Mouse (Mus musculus) lung, embryonic 14.5 days (tissue): ENCODE data around the gene Prkd2. TPM values are rescaled to one million over a fixed set of nuclear protein-coding genes. Genes with fewer than 3 reads are reported as not detected.
A peak's percentile ranks its signal among the peaks of the same experiment; 100 is the strongest.

Experiments
- ATAC-seq: fragments of 200-750 bp; cut with Nextera tagmentation; 2 replicates; pipeline ENCODE4 v1.8.0; 2017; ENCODE audit warnings: mild to moderate bottlenecking, moderate TSS enrichment, moderate library complexity; ENCODE audit not compliant: insufficient read depth
- DNase-seq: peaks from one replicate; pipeline ENCODE4 v3.0.0-alpha.2; 2015
- H3K27ac ChIP-seq: fragments of 300-500 bp; sonication (generic); 2 replicates; pipeline ENCODE4 v1.5.1; 2014; ENCODE audit warnings: low read depth, mild to moderate bottlenecking, moderate library complexity
- H3K27me3 ChIP-seq: fragments of 300-500 bp; sonication (generic); 2 replicates; pipeline ENCODE4 v1.6.1; 2014; ENCODE audit warnings: low read length, control low read depth; ENCODE audit not compliant: insufficient read depth
- H3K36me3 ChIP-seq: fragments of 300-500 bp; sonication (generic); 2 replicates; pipeline ENCODE4 v1.6.1; 2014; ENCODE audit warnings: control low read depth; ENCODE audit not compliant: insufficient read depth
- H3K4me1 ChIP-seq: fragments of 300-500 bp; sonication (generic); 2 replicates; pipeline ENCODE4 v1.6.1; 2014; ENCODE audit warnings: antibody characterized with exemption, control low read depth; ENCODE audit not compliant: insufficient read depth
- H3K4me2 ChIP-seq: fragments of 300-500 bp; sonication (generic); 2 replicates; pipeline ENCODE4 v1.6.1; 2014; ENCODE audit warnings: mild to moderate bottlenecking
- H3K4me3 ChIP-seq: fragments of 300-500 bp; sonication (generic); 2 replicates; pipeline ENCODE4 v1.5.1; 2014; ENCODE audit warnings: low read depth, low read length
- H3K9ac ChIP-seq: fragments of 300-500 bp; sonication (generic); 2 replicates; pipeline ENCODE4 v1.6.1; 2014
- H3K9me3 ChIP-seq: fragments of 300-500 bp; sonication (generic); 2 replicates; pipeline ENCODE4 v1.6.1; 2016; ENCODE audit warnings: low read depth, low read length, control low read depth
- CTCF ChIP-seq: IDR thresholded peaks from 2 replicates; pipeline ENCODE4 v1.5.1; 2016; ENCODE audit warnings: antibody characterized with exemption, low read depth
- WGBS: fragments of 180-500 bp; shearing (Covaris S2); extraction: QIAGEN DNeasy Blood & Tissue Kit; methylation state at CpG from one replicate; pipeline ENCODE4 v1.1.7; 2014; 5-methylcytosine and 5-hydroxymethylcytosine counted together
- polyA plus RNA-seq: library from polyadenylated mRNA; unstranded; fragments of >200 nt; fragmentation: Nextera tagmentation; extraction: Ambion mirVana; gene quantifications from 2 replicates; pipeline ENCODE4 v1.2.1, GENCODE M21; 2014

Prkd2 gene
- polyA plus RNA-seq, 1 experiment from 2014 or later = 19.6 TPM

DNA sequence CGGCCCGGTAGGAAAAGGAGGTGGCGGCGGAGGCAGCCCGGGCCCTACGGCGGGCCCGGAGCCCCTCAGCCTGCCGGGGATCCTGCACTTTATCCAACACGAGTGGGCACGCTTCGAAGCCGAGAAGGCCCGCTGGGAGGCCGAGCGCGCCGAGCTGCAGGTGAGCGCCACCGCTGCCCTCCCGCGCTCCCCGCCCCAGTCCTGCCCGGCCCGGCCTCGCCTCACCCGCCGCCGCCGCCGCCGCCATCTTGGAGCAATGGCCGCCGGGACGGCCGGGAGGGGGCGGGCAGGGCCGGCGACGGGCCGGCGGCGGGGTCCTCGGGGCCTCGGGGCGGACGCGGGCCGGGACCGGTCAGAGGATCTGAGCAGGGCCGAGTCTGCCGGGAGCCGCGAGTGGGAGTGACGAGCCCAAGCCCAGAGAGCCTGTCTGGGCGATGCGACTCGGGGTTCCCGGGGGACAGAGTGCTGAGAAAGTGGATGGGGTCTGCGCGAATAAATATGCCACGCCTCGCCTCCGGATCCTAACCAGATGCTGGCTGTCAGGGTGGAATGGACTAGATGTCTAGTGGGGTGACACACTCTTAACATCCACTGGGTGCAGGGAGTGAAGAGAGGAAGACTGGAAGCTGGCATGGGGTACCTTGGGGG lies 26.1 kb upstream of the Prkd2 start, which contains the start of gene Fkrp:
Gene Fkrp, minus strand, starts transcription at position 258 of the 648 bp plus-strand sequence.
- no peak for TF ChIP-seq CTCF
- H3K4me2 ChIP-seq = peak within 1 kb of the TSS; percentile 97
- 0 out of 2 replicates have a peak, but pooled peaks cover 3% of the 10 kb centered on the region for H3K27me3 ChIP-seq
- under 1% methylated on average over 46 of the region's 64 CpGs for WGBS
- DNase-seq = peak; percentile 60
- H3K4me1 ChIP-seq = peaks cover 31% of the 10 kb centered on the region
- H3K9me3 ChIP-seq = no peaks in the 10 kb centered on the region
- peak; percentile 78 for ATAC-seq
- H3K4me3 ChIP-seq = peak within 1 kb of the TSS; percentile 99
- peak within 1 kb of the TSS; percentile 99 for H3K27ac ChIP-seq
- H3K9ac ChIP-seq = peak within 1 kb of the TSS; percentile 100
- peaks cover 26% of the 10 kb centered on the region for H3K36me3 ChIP-seq

DNA sequence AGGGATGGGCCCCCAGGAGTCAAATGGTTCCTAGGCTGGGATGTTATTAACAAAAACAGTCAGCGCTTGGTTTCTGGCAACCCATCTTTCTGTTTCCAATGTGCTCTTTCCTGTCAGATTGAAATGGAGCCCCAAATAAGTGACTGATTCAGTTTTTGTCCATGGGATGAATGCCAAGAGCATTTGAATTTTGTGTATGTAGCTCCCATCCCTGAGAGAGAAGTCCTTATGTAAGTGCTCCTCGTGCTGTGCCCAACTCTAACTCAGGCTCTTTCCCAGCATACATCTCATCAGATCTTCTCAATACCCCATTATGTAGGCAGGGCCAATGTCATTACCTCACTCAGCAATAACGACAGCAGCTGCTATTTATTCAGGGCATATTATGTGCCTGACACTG lies 25.0 kb upstream of the Prkd2 start:
- no peak for ATAC-seq
- H3K36me3 ChIP-seq = peaks cover 32% of the 10 kb centered on the region
- peak; percentile 22 for DNase-seq
- peak overlapping the region; percentile 99 for H3K4me3 ChIP-seq
- peak overlapping the region; percentile 97 for H3K4me2 ChIP-seq
- H3K27me3 ChIP-seq = no peaks in the 10 kb centered on the region
- TF ChIP-seq CTCF = no peak
- peak overlapping the region; percentile 100 for H3K9ac ChIP-seq
- peaks cover 30% of the 10 kb centered on the region for H3K4me1 ChIP-seq
- H3K9me3 ChIP-seq = no peaks in the 10 kb centered on the region
- H3K27ac ChIP-seq = no peak overlapping the region
- WGBS = 39% methylated on average over 3 of the region's 3 CpGs

DNA sequence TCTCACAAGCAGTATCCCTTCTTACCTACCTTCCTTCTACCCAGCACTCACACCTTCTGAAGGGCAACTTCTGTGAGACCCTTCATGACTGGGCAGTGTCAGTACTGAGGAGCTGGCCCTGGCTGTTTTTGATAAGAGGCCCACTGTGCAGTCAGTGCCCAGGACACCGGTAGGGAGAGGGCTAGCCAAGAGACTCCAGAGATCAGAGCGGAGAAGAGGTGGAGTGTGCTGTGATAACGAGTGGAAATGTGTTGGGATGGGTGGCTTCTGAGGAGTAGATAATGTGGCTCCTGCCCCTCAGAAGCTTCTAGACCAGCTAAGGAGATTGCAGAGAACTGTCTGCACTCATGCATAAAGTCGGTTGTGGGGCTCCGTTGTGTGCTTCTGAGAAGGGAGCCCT lies 22.9 kb upstream of the Prkd2 start:
- no peak overlapping the region for H3K4me2 ChIP-seq
- H3K27ac ChIP-seq = no peak overlapping the region
- H3K36me3 ChIP-seq = peaks cover 42% of the 10 kb centered on the region
- ATAC-seq (no peak), DNase-seq (no peak)
- H3K9ac ChIP-seq = no peak overlapping the region
- H3K4me3 ChIP-seq = no peak overlapping the region
- no peaks in the 10 kb centered on the region for H3K9me3 ChIP-seq
- TF ChIP-seq CTCF = no peak
- H3K4me1 ChIP-seq = peaks cover 30% of the 10 kb centered on the region
- 82% methylated on average over 5 of the region's 5 CpGs for WGBS
- no peaks in the 10 kb centered on the region for H3K27me3 ChIP-seq

DNA sequence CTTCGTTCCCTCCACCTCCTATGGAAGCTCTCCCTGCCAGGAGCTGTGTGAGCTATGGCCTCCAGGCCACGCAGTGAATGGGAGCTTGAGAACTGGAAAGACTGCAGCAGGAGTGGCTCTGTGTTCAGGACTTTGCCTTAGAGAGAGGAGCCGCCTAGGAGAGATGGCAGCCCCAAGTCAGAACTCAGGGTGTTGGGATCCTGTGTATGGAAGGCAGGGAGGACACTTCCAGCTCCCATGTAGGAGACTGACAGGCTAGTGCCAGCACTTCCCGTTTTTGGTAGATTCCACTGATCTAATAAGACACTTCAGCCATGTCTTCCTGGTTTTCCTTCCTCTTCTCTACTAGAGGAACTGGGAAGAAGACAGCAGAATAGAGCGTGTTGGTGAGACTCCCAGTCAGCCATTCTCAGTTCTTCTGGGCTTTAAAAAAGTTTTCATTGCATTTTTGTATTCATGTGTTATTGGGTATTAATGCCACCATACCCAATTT lies 22.4 kb upstream of the Prkd2 start:
- 62% methylated on average over 5 of the region's 5 CpGs for WGBS
- H3K27ac ChIP-seq = no peak overlapping the region
- TF ChIP-seq CTCF = no peak
- H3K9me3 ChIP-seq = no peaks in the 10 kb centered on the region
- no peak overlapping the region for H3K4me2 ChIP-seq
- H3K27me3 ChIP-seq = no peaks in the 10 kb centered on the region
- H3K36me3 ChIP-seq = peaks cover 44% of the 10 kb centered on the region
- H3K9ac ChIP-seq = no peak overlapping the region
- DNase-seq (no peak), ATAC-seq (no peak)
- no peak overlapping the region for H3K4me3 ChIP-seq
- peaks cover 28% of the 10 kb centered on the region for H3K4me1 ChIP-seq

DNA sequence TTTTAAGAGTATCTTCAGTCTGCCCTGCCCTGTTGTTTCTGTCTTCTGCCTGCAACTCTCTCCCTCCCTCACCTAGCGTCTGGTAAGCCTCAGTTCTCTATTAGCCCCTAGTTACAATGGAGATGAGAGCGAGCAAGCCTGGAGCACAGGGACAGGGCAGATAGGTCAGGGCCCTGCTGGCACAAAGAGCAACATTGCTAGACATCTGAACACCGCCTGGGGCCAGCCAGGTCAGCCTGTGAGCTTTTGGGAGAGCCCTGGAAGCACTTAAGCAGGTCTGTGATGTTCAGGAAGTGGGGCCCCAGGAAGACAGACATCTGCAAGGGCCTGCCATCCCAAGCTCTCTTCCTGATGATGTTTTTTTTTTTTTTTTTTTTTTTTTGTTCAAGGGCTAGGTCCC lies 21.6 kb upstream of the Prkd2 start:
- Histone ChIP-seq H3K4me3 (no peak overlapping the region), H3K27me3 (no peaks in the 10 kb centered on the region), H3K36me3 (peaks cover 52% of the 10 kb centered on the region), H3K9me3 (no peaks in the 10 kb centered on the region), H3K27ac (no peak overlapping the region), H3K4me2 (no peak overlapping the region), H3K9ac (no peak overlapping the region), H3K4me1 (peaks cover 23% of the 10 kb centered on the region)
- no peak for TF ChIP-seq CTCF
- WGBS = 56% methylated on average over 3 of the region's 3 CpGs
- ATAC-seq (no peak), DNase-seq (no peak)

DNA sequence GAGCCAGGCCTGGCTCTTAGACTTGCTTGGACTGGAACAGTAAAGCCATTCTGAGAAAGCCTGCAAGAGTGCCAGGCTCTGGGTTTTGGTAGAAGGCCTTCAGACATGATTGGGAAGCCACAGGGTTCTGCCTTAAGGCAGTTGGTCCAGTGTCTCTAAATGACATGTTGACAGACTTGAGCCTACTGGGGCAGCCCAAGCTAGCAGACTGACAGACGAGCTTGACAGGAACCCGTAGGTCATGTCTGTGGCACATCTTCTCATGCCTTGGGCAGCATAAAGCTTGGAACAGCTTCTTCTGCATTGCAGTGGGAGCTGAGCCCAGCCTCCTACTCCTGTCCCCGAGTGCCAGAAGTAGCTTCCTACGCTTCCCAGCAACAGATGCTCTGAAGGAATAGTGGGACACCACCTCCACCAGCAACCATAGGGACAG lies 21.0 kb upstream of the Prkd2 start:
- no peak for ATAC-seq
- H3K9ac ChIP-seq = no peak overlapping the region

DNA sequence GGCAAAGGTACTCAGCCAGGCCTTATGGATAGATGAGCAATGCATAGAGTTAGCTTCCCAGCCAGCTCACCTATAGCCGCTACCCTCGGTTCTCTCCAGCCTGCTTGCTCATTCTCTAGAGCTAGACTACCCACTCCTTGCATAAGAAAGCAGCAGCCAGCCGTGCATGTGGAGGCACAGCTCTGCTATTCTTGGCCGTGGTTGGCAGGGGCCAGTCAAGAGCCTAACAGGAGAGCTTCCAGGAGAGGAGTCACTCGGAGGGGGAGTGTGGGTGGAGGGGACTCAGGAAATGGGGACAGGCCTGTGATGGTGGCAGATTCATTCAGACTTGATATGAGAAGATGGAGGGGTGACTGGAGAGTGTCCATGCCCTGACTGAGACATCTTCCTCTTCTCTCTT lies 19.0 kb upstream of the Prkd2 start:
- TF ChIP-seq CTCF = no peak
- Histone ChIP-seq H3K4me1 (peaks cover 7% of the 10 kb centered on the region), H3K27ac (no peak overlapping the region), H3K4me2 (no peak overlapping the region), H3K4me3 (no peak overlapping the region), H3K9me3 (no peaks in the 10 kb centered on the region), H3K27me3 (no peaks in the 10 kb centered on the region), H3K9ac (no peak overlapping the region), H3K36me3 (peaks cover 79% of the 10 kb centered on the region)
- DNase-seq (no peak), ATAC-seq (no peak)
- 77% methylated on average over 5 of the region's 5 CpGs for WGBS

More for the DNA sequence above, 21.0 kb upstream of the Prkd2 start:
- WGBS = 74% methylated on average over 4 of the region's 4 CpGs
- DNase-seq = no peak
- no peak overlapping the region for H3K4me3 ChIP-seq
- TF ChIP-seq CTCF = no peak
- H3K27ac ChIP-seq = no peak overlapping the region
- no peak overlapping the region for H3K4me2 ChIP-seq
- peaks cover 23% of the 10 kb centered on the region for H3K4me1 ChIP-seq
- no peaks in the 10 kb centered on the region for H3K9me3 ChIP-seq
- no peaks in the 10 kb centered on the region for H3K27me3 ChIP-seq
- H3K36me3 ChIP-seq = peaks cover 58% of the 10 kb centered on the region
